Mouse (Mus musculus) gastrocnemius, postnatal 4 days (tissue): ENCODE measurements around the gene 1810013L24Rik. TPM values are rescaled to one million over a fixed set of nuclear protein-coding genes. Genes with fewer than 3 reads are reported as not detected.

Experiments
- DNase-seq, 2 experiments: peaks; one replicate each; pipeline ENCODE4 v3.0.0; 2021 to 2022; ENCODE audit warnings: low spot score in 2 of 2, mixed read lengths in 2 of 2
- total RNA-seq, 2 experiments: library from RNA; stranded (reverse); gene quantifications; 2 replicates each; pipeline ENCODE4 v1.2.3; 2021

The 1810013L24Rik gene
- total RNA-seq, 2 experiments from 2014 or later, result 65.8 to 72.2 TPM

- peak; percentile 67 to 76 for DNase-seq
These were observed 721 bp downstream of the 1810013L24Rik start for GRCm38 (mm10) chr16:8830431-8831211.

GRCm38 (mm10) chr16:8831241-8831640 is 1.3 kb downstream of the 1810013L24Rik start:
- peak in 1 of 2 experiments; percentile 11 for DNase-seq

- DNase-seq, result no peak
These were observed 7.0 kb downstream of the 1810013L24Rik start for GRCm38 (mm10) chr16:8836876-8837275.

GRCm38 (mm10) chr16:8837595-8837994 is 7.7 kb downstream of the 1810013L24Rik start:
- no peak for DNase-seq

- no peak for DNase-seq
These were observed 9.0 kb downstream of the 1810013L24Rik start for GRCm38 (mm10) chr16:8838921-8839320.

- DNase-seq, result no peak
These were observed 10.7 kb downstream of the 1810013L24Rik start for GRCm38 (mm10) chr16:8840557-8840956.

GRCm38 (mm10) chr16:8842962-8843361 is 13.1 kb downstream of the 1810013L24Rik start:
- no peak for DNase-seq

- no peak for DNase-seq
These were observed 13.8 kb downstream of the 1810013L24Rik start for GRCm38 (mm10) chr16:8843580-8844175.

- DNase-seq, result no peak
These were observed 16.1 kb downstream of the 1810013L24Rik start for GRCm38 (mm10) chr16:8845986-8846385.

- no peak for DNase-seq
These were observed 18.6 kb downstream of the 1810013L24Rik start for GRCm38 (mm10) chr16:8848309-8849068.

- no peak for DNase-seq
These were observed 20.0 kb downstream of the 1810013L24Rik start for GRCm38 (mm10) chr16:8849929-8850328.

- no peak for DNase-seq
These were observed 25.2 kb downstream of the 1810013L24Rik start for GRCm38 (mm10) chr16:8855143-8855542.

- DNase-seq, result no peak
These were observed 26.9 kb downstream of the 1810013L24Rik start for GRCm38 (mm10) chr16:8856820-8857219.

GRCm38 (mm10) chr16:8862336-8862987 is 32.6 kb downstream of the 1810013L24Rik start:
- no peak for DNase-seq

- DNase-seq, result no peak
These were observed 34.3 kb downstream of the 1810013L24Rik start for GRCm38 (mm10) chr16:8864223-8864631.

GRCm38 (mm10) chr16:8867406-8867955 is 37.6 kb downstream of the 1810013L24Rik start:
- DNase-seq, result no peak

GRCm38 (mm10) chr16:8868506-8868905 is 38.6 kb downstream of the 1810013L24Rik start:
- no peak for DNase-seq

GRCm38 (mm10) chr16:8869715-8870114 is 39.8 kb downstream of the 1810013L24Rik start:
- DNase-seq, result peak in 1 of 2 experiments; percentile 60

GRCm38 (mm10) chr16:8871376-8871775 is 41.5 kb downstream of the 1810013L24Rik start:
- no peak for DNase-seq

GRCm38 (mm10) chr16:8872019-8872418 is 42.1 kb downstream of the 1810013L24Rik start:
- DNase-seq, result no peak

- no peak for DNase-seq
These were observed 42.6 kb downstream of the 1810013L24Rik start for GRCm38 (mm10) chr16:8872486-8872885.
